Mouse (Mus musculus): ENCODE measurements at regions not wholly inside any gene's neighbourhood (a gene's known extent, or its start where the extent isn't known, plus 50 kb on each side); places are given as distances from the start of the nearest gene placed in this dataset.
A peak's percentile ranks its signal among the peaks of the same experiment; 100 is the strongest.

GRCm38 (mm10) chr3:45645856-45646450 lies 267.8 kb downstream of the Pcdh10 start:
- Histone ChIP-seq H3K4me2 (ENCODE audit: low read length) (no peak overlapping the region), H3K9ac (ENCODE audit: low read length) (no peak overlapping the region), H3K36me3 (ENCODE audit: control insufficient read depth, insufficient read depth, low read length) (no peaks in the 10 kb centered on the region), H3K4me3 (ENCODE audit: low read depth, low read length) (no peak overlapping the region), H3K27me3 (replicated peaks; ENCODE audit: control insufficient read depth, insufficient read depth, low read length) (no peaks in the 10 kb centered on the region), H3K27ac (ENCODE audit: low read depth, low read length) (no peak overlapping the region), H3K9me3 (replicated peaks; ENCODE audit: control insufficient read depth, low read length) (no peaks in the 10 kb centered on the region), H3K4me1 (ENCODE audit: control insufficient read depth, insufficient read depth, low read length) (no peaks in the 10 kb centered on the region)
- ATAC-seq = no peak
- no peak for DNase-seq (ENCODE audit: low spot score)
- 95% methylated on average over 6 of the region's 6 CpGs for WGBS

GRCm38 (mm10) chr3:45649361-45649760 lies 271.2 kb downstream of the Pcdh10 start:
- Histone ChIP-seq H3K4me2 (ENCODE audit: low read length) (no peak overlapping the region), H3K27me3 (replicated peaks; ENCODE audit: control insufficient read depth, insufficient read depth, low read length) (no peaks in the 10 kb centered on the region), H3K4me3 (ENCODE audit: low read depth, low read length) (no peak overlapping the region), H3K9me3 (replicated peaks; ENCODE audit: control insufficient read depth, low read length) (no peaks in the 10 kb centered on the region), H3K36me3 (ENCODE audit: control insufficient read depth, insufficient read depth, low read length) (no peaks in the 10 kb centered on the region), H3K9ac (ENCODE audit: low read length) (no peak overlapping the region), H3K4me1 (ENCODE audit: control insufficient read depth, insufficient read depth, low read length) (no peaks in the 10 kb centered on the region), H3K27ac (ENCODE audit: low read depth, low read length) (no peak overlapping the region)
- DNase-seq (ENCODE audit: low spot score) (no peak), ATAC-seq (no peak)

GRCm38 (mm10) chr3:45657023-45657422 lies 278.8 kb downstream of the Pcdh10 start:
- no peaks in the 10 kb centered on the region for H3K4me1 ChIP-seq (ENCODE audit: control insufficient read depth, insufficient read depth, low read length)
- no peak for ATAC-seq
- H3K4me3 ChIP-seq (ENCODE audit: low read depth, low read length) = no peak overlapping the region
- H3K9me3 ChIP-seq (replicated peaks; ENCODE audit: control insufficient read depth, low read length) = no peaks in the 10 kb centered on the region
- H3K4me2 ChIP-seq (ENCODE audit: low read length) = no peak overlapping the region
- DNase-seq (ENCODE audit: low spot score) = peak; percentile 31
- 38% methylated on average over 5 of the region's 5 CpGs for WGBS
- H3K36me3 ChIP-seq (ENCODE audit: control insufficient read depth, insufficient read depth, low read length) = no peaks in the 10 kb centered on the region
- no peak overlapping the region for H3K9ac ChIP-seq (ENCODE audit: low read length)
- H3K27me3 ChIP-seq (replicated peaks; ENCODE audit: control insufficient read depth, insufficient read depth, low read length) = no peaks in the 10 kb centered on the region
- no peak overlapping the region for H3K27ac ChIP-seq (ENCODE audit: low read depth, low read length)

GRCm38 (mm10) chr3:45658093-45658776 lies 280.0 kb downstream of the Pcdh10 start:
- H3K27ac ChIP-seq (ENCODE audit: low read depth, low read length) = no peak overlapping the region
- no peaks in the 10 kb centered on the region for H3K9me3 ChIP-seq (replicated peaks; ENCODE audit: control insufficient read depth, low read length)
- no peaks in the 10 kb centered on the region for H3K27me3 ChIP-seq (replicated peaks; ENCODE audit: control insufficient read depth, insufficient read depth, low read length)
- H3K4me2 ChIP-seq (ENCODE audit: low read length) = no peak overlapping the region
- ATAC-seq = no peak
- H3K9ac ChIP-seq (ENCODE audit: low read length) = no peak overlapping the region
- 76% methylated on average over 2 of the region's 2 CpGs for WGBS
- H3K4me1 ChIP-seq (ENCODE audit: control insufficient read depth, insufficient read depth, low read length) = no peaks in the 10 kb centered on the region
- no peak for DNase-seq (ENCODE audit: low spot score)
- H3K36me3 ChIP-seq (ENCODE audit: control insufficient read depth, insufficient read depth, low read length) = no peaks in the 10 kb centered on the region
- no peak overlapping the region for H3K4me3 ChIP-seq (ENCODE audit: low read depth, low read length)

- H3K9me3 ChIP-seq (replicated peaks; ENCODE audit: control insufficient read depth, low read length) = no peaks in the 10 kb centered on the region
- ATAC-seq = no peak
- H3K4me1 ChIP-seq (ENCODE audit: control insufficient read depth, insufficient read depth, low read length) = no peaks in the 10 kb centered on the region
- no peak overlapping the region for H3K9ac ChIP-seq (ENCODE audit: low read length)
- WGBS = 98% methylated on average over 1 of the region's 1 CpGs
- DNase-seq (ENCODE audit: low spot score) = no peak
- no peak overlapping the region for H3K4me2 ChIP-seq (ENCODE audit: low read length)
- H3K27ac ChIP-seq (ENCODE audit: low read depth, low read length) = no peak overlapping the region
- no peaks in the 10 kb centered on the region for H3K27me3 ChIP-seq (replicated peaks; ENCODE audit: control insufficient read depth, insufficient read depth, low read length)
- H3K36me3 ChIP-seq (ENCODE audit: control insufficient read depth, insufficient read depth, low read length) = no peaks in the 10 kb centered on the region
- no peak overlapping the region for H3K4me3 ChIP-seq (ENCODE audit: low read depth, low read length)
Observed at GRCm38 (mm10) chr3:45659052-45659451, 280.9 kb downstream of the Pcdh10 start.

GRCm38 (mm10) chr3:45670434-45670833 lies 292.2 kb downstream of the Pcdh10 start:
- H3K27me3 ChIP-seq (replicated peaks; ENCODE audit: control insufficient read depth, insufficient read depth, low read length) = no peaks in the 10 kb centered on the region
- no peak for DNase-seq (ENCODE audit: low spot score)
- no peak for ATAC-seq

GRCm38 (mm10) chr3:45677672-45678071 lies 299.5 kb downstream of the Pcdh10 start:
- DNase-seq (ENCODE audit: low spot score) = no peak
- no peaks in the 10 kb centered on the region for H3K9me3 ChIP-seq (replicated peaks; ENCODE audit: control insufficient read depth, low read length)
- no peak overlapping the region for H3K4me3 ChIP-seq (ENCODE audit: low read depth, low read length)
- H3K4me2 ChIP-seq (ENCODE audit: low read length) = no peak overlapping the region
- no peaks in the 10 kb centered on the region for H3K36me3 ChIP-seq (ENCODE audit: control insufficient read depth, insufficient read depth, low read length)
- no peak for ATAC-seq
- no peak overlapping the region for H3K9ac ChIP-seq (ENCODE audit: low read length)
- WGBS = 93% methylated on average over 6 of the region's 6 CpGs
- H3K27me3 ChIP-seq (replicated peaks; ENCODE audit: control insufficient read depth, insufficient read depth, low read length) = no peaks in the 10 kb centered on the region
- no peak overlapping the region for H3K27ac ChIP-seq (ENCODE audit: low read depth, low read length)
- H3K4me1 ChIP-seq (ENCODE audit: control insufficient read depth, insufficient read depth, low read length) = no peaks in the 10 kb centered on the region

More at GRCm38 (mm10) chr3:45670434-45670833, 292.2 kb downstream of the Pcdh10 start:
- Histone ChIP-seq H3K4me3 (ENCODE audit: low read depth, low read length) (no peak overlapping the region), H3K27ac (ENCODE audit: low read depth, low read length) (no peak overlapping the region), H3K9me3 (replicated peaks; ENCODE audit: control insufficient read depth, low read length) (no peaks in the 10 kb centered on the region), H3K4me2 (ENCODE audit: low read length) (no peak overlapping the region), H3K9ac (ENCODE audit: low read length) (no peak overlapping the region), H3K36me3 (ENCODE audit: control insufficient read depth, insufficient read depth, low read length) (no peaks in the 10 kb centered on the region), H3K4me1 (ENCODE audit: control insufficient read depth, insufficient read depth, low read length) (no peaks in the 10 kb centered on the region)

GRCm38 (mm10) chr3:45681410-45681809 lies 303.2 kb downstream of the Pcdh10 start:
- H3K4me2 ChIP-seq (ENCODE audit: low read length) = peak overlapping the region; percentile 41
- 1% methylated on average over 12 of the region's 12 CpGs for WGBS
- no peaks in the 10 kb centered on the region for H3K27me3 ChIP-seq (replicated peaks; ENCODE audit: control insufficient read depth, insufficient read depth, low read length)
- H3K4me1 ChIP-seq (ENCODE audit: control insufficient read depth, insufficient read depth, low read length) = no peaks in the 10 kb centered on the region
- H3K27ac ChIP-seq (ENCODE audit: low read depth, low read length) = no peak overlapping the region
- no peak overlapping the region for H3K9ac ChIP-seq (ENCODE audit: low read length)
- H3K36me3 ChIP-seq (ENCODE audit: control insufficient read depth, insufficient read depth, low read length) = no peaks in the 10 kb centered on the region
- H3K9me3 ChIP-seq (replicated peaks; ENCODE audit: control insufficient read depth, low read length) = no peaks in the 10 kb centered on the region
- ATAC-seq (peak; percentile 29; the same call in 1 of the 2 replicates), DNase-seq (ENCODE audit: low spot score) (peak; percentile 45)
- H3K4me3 ChIP-seq (ENCODE audit: low read depth, low read length) = peak overlapping the region; percentile 9; the same call in 1 of the 2 replicates

GRCm38 (mm10) chr3:45707891-45708290 lies 329.7 kb downstream of the Pcdh10 start:
- DNase-seq (ENCODE audit: low spot score) (no peak), ATAC-seq (no peak)
- no peak overlapping the region for H3K27ac ChIP-seq (ENCODE audit: low read depth, low read length)
- H3K4me1 ChIP-seq (ENCODE audit: control insufficient read depth, insufficient read depth, low read length) = no peaks in the 10 kb centered on the region
- no peaks in the 10 kb centered on the region for H3K9me3 ChIP-seq (replicated peaks; ENCODE audit: control insufficient read depth, low read length)
- no peak overlapping the region for H3K4me2 ChIP-seq (ENCODE audit: low read length)
- H3K4me3 ChIP-seq (ENCODE audit: low read depth, low read length) = no peak overlapping the region
- no peak overlapping the region for H3K9ac ChIP-seq (ENCODE audit: low read length)
- WGBS = 36% methylated on average over 1 of the region's 1 CpGs
- no peaks in the 10 kb centered on the region for H3K27me3 ChIP-seq (replicated peaks; ENCODE audit: control insufficient read depth, insufficient read depth, low read length)
- no peaks in the 10 kb centered on the region for H3K36me3 ChIP-seq (ENCODE audit: control insufficient read depth, insufficient read depth, low read length)
